Mouse (Mus musculus): ENCODE measurements around the gene Dhcr24.

Gene Dhcr24

GRCm38 (mm10) chr4:106581865-106582204, 21.0 kb downstream of the Dhcr24 start:
- no peak for TF ChIP-seq GATA4 (IDR thresholded peaks at IDR 0.05; ENCODE audit: insufficient replicate concordance, low read length)

GRCm38 (mm10) chr4:106582428-106583153, 21.8 kb downstream of the Dhcr24 start:
- TF ChIP-seq GATA4 (IDR thresholded peaks at IDR 0.05; ENCODE audit: insufficient replicate concordance, low read length) = no peak

- no peak for TF ChIP-seq GATA4 (IDR thresholded peaks at IDR 0.05; ENCODE audit: insufficient replicate concordance, low read length)
Observed at GRCm38 (mm10) chr4:106584665-106585064, 23.8 kb downstream of the Dhcr24 start.

GRCm38 (mm10) chr4:106587075-106587474, 26.2 kb downstream of the Dhcr24 start:
- TF ChIP-seq GATA4 (IDR thresholded peaks at IDR 0.05; ENCODE audit: insufficient replicate concordance, low read length) = peak; percentile 86; the same call in 1 of the 2 replicates

GRCm38 (mm10) chr4:106590142-106590541, 29.3 kb downstream of the Dhcr24 start:
- no peak for TF ChIP-seq GATA4 (IDR thresholded peaks at IDR 0.05; ENCODE audit: insufficient replicate concordance, low read length)

GRCm38 (mm10) chr4:106590871-106591270, 30.0 kb downstream of the Dhcr24 start:
- TF ChIP-seq GATA4 (IDR thresholded peaks at IDR 0.05; ENCODE audit: insufficient replicate concordance, low read length) = no peak

- TF ChIP-seq GATA4 (IDR thresholded peaks at IDR 0.05; ENCODE audit: insufficient replicate concordance, low read length) = no peak
Observed at GRCm38 (mm10) chr4:106593636-106594035, 32.8 kb downstream of the Dhcr24 start.

GRCm38 (mm10) chr4:106596200-106596599, 35.4 kb downstream of the Dhcr24 start:
- TF ChIP-seq GATA4 (IDR thresholded peaks at IDR 0.05; ENCODE audit: insufficient replicate concordance, low read length) = no peak

GRCm38 (mm10) chr4:106597055-106597454, 36.2 kb downstream of the Dhcr24 start:
- no peak for TF ChIP-seq GATA4 (IDR thresholded peaks at IDR 0.05; ENCODE audit: insufficient replicate concordance, low read length)

GRCm38 (mm10) chr4:106597741-106598140, 36.9 kb downstream of the Dhcr24 start:
- no peak for TF ChIP-seq GATA4 (IDR thresholded peaks at IDR 0.05; ENCODE audit: insufficient replicate concordance, low read length)

GRCm38 (mm10) chr4:106599415-106599814, 38.6 kb downstream of the Dhcr24 start:
- no peak for TF ChIP-seq GATA4 (IDR thresholded peaks at IDR 0.05; ENCODE audit: insufficient replicate concordance, low read length)

- TF ChIP-seq GATA4 (IDR thresholded peaks at IDR 0.05; ENCODE audit: insufficient replicate concordance, low read length) = no peak
Observed at GRCm38 (mm10) chr4:106600770-106601169, 39.9 kb downstream of the Dhcr24 start.

- TF ChIP-seq GATA4 (IDR thresholded peaks at IDR 0.05; ENCODE audit: insufficient replicate concordance, low read length) = no peak
Observed at GRCm38 (mm10) chr4:106606639-106607554, 46.1 kb downstream of the Dhcr24 start.

- TF ChIP-seq GATA4 (IDR thresholded peaks at IDR 0.05; ENCODE audit: insufficient replicate concordance, low read length) = no peak
Observed at GRCm38 (mm10) chr4:106607905-106608304, 47.1 kb downstream of the Dhcr24 start.

- no peak for TF ChIP-seq GATA4 (IDR thresholded peaks at IDR 0.05; ENCODE audit: insufficient replicate concordance, low read length)
Observed at GRCm38 (mm10) chr4:106613105-106613504, 52.3 kb downstream of the Dhcr24 start.

GRCm38 (mm10) chr4:106613560-106613959, 52.7 kb downstream of the Dhcr24 start:
- TF ChIP-seq GATA4 (IDR thresholded peaks at IDR 0.05; ENCODE audit: insufficient replicate concordance, low read length) = no peak
